Mouse (Mus musculus): ENCODE results near the gene Coro1b. TPM values are rescaled to one million over a fixed set of nuclear protein-coding genes. Genes with fewer than 3 reads are reported as not detected.

Gene Coro1b
- polyA plus RNA-seq, 1 experiment from 2014 or later = 164 TPM

DNA sequence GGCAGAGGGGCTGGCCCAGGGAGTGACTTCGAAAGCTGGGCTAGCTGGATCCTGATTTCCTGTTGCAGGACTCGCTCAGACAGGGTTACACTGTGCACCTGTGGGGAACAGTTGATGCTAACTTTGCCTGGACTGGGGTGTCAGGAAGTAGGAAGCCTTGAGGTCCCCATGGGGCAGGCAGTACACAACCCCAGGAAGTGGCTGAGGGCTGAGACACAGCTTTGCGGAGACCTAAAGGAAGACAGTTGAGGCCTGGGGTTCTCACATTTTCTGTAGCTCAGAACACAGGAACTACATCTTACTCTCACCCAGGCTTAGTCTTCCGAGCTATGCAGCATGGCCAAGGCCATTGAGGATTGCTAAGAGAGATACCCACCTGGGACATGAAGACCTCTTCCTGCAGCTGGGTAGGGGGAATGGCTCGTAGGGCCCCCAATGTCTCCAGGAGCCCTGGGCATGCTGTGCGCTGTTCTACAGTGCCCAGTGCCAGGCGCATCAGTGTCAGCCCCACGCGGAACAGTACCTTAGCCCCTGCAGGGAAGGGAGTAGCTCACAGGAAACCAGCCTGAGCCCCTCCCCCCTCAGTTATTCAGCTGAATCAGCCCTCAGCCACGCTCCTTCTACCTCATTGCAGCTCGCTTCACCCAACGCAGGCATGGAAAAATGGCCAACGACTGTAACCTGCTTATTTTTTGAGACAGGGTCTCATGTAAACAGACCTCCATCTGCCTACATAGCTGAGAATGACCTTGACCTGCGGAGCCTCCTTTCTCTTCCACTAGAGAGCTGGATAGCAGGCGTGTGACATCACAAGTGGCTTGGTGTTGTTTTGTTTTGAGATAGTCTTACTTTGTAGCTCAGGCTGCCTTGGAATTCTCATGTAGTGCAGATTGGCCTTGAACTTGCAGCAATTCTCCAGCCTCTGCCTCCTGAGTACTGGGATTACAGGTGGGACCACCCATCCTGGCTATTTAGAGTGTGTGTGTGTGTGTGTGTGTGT lies 36.9 kb downstream of the Coro1b start:
- no peak; the same call in 1 of the 2 replicates for ATAC-seq (replicated peaks; ENCODE audit: low FRiP score, low read depth)
- no peaks in the 10 kb centered on the region for H3K27me3 ChIP-seq (ENCODE audit: insufficient read depth, low read length)
- H3K36me3 ChIP-seq (ENCODE audit: insufficient read depth, low read length) = no peaks in the 10 kb centered on the region
- H3K4me3 ChIP-seq (replicated peaks; ENCODE audit: low read depth, low read length) = no peak overlapping the region
- TF ChIP-seq CTCF (IDR thresholded peaks at IDR 0.05; ENCODE audit: low read depth) = no peak
- peak overlapping the region; percentile 14; the same call in 1 of the 2 replicates for H3K9ac ChIP-seq (ENCODE audit: low read depth, low read length)
- 41% methylated on average over 15 of the region's 15 CpGs for WGBS
- peaks cover 9% of the 10 kb centered on the region for H3K4me1 ChIP-seq (replicated peaks; ENCODE audit: insufficient read depth, low read length)
- no peak overlapping the region for H3K4me2 ChIP-seq (ENCODE audit: low read length)
- DNase-seq (ENCODE audit: low spot score) = no peak
- no peaks in the 10 kb centered on the region for H3K9me3 ChIP-seq (replicated peaks; ENCODE audit: low read length)
- peak overlapping the region; percentile 63; the same call in 1 of the 2 replicates for H3K27ac ChIP-seq

DNA sequence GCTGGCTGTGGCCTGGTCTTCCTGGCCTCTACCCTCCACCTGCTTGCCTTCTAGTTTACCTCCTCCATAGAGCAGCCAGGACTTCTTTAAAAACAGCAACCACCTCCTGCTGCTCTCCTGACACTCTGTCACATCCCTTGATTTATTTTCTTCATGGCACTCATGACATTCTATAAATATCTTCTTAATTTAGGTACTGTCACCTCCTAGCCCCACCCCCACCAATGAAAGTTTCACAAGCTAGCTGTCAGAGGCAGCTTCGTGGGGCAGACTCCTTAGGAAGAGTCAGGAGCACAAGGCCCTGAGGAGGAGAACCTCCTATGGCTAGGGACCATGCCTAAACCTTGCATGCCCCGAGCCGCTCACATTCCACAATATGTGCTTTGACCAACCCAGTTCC lies 38.9 kb downstream of the Coro1b start:
- no peak overlapping the region for H3K9ac ChIP-seq (ENCODE audit: low read depth, low read length)
- no peak for TF ChIP-seq CTCF (IDR thresholded peaks at IDR 0.05; ENCODE audit: low read depth)
- ATAC-seq (replicated peaks; ENCODE audit: low FRiP score, low read depth) = no peak
- H3K27ac ChIP-seq = no peak overlapping the region
- WGBS = 63% methylated on average over 3 of the region's 3 CpGs
- no peaks in the 10 kb centered on the region for H3K36me3 ChIP-seq (ENCODE audit: insufficient read depth, low read length)
- peaks cover 22% of the 10 kb centered on the region for H3K4me1 ChIP-seq (replicated peaks; ENCODE audit: insufficient read depth, low read length)
- no peak overlapping the region for H3K4me2 ChIP-seq (ENCODE audit: low read length)
- H3K4me3 ChIP-seq (replicated peaks; ENCODE audit: low read depth, low read length) = no peak overlapping the region
- no peaks in the 10 kb centered on the region for H3K27me3 ChIP-seq (ENCODE audit: insufficient read depth, low read length)
- no peaks in the 10 kb centered on the region for H3K9me3 ChIP-seq (replicated peaks; ENCODE audit: low read length)
- no peak for DNase-seq (ENCODE audit: low spot score)

DNA sequence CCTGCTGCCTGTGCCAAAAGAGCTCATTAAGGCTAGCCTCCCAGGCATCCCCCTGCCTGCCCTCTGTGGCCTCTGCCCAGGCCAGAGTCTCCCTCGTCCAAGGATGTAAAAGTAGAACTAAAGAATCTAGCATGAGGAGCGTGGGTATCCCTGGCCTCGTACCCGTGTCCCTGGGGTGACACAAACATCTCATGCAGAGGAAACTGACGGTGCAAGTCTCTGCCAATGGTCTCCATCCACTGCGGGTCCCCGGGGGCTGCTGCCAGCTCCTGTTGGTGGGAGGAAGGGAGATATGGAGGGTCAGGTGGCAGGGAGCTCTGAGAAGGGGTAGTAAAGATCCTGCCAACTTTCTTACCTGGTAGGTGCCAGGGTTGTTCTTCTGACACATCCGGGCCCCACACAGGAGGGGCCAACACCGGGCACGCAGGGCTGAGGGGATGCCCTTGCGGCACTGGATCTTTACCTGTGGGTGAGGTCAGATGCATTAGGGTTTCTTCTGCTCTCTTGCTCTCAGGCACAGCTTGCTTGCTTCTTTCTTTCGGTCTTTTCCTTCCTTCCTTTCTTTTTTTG lies 40.7 kb downstream of the Coro1b start:
- Histone ChIP-seq H3K9ac (ENCODE audit: low read depth, low read length) (no peak overlapping the region), H3K27me3 (ENCODE audit: insufficient read depth, low read length) (no peaks in the 10 kb centered on the region), H3K4me3 (replicated peaks; ENCODE audit: low read depth, low read length) (no peak overlapping the region), H3K9me3 (replicated peaks; ENCODE audit: low read length) (no peaks in the 10 kb centered on the region), H3K4me1 (replicated peaks; ENCODE audit: insufficient read depth, low read length) (peaks cover 28% of the 10 kb centered on the region), H3K36me3 (ENCODE audit: insufficient read depth, low read length) (peaks cover 4% of the 10 kb centered on the region), H3K27ac (no peak overlapping the region), H3K4me2 (ENCODE audit: low read length) (no peak overlapping the region)
- ATAC-seq (replicated peaks; ENCODE audit: low FRiP score, low read depth) = no peak
- DNase-seq (ENCODE audit: low spot score) = no peak
- no peak for TF ChIP-seq CTCF (IDR thresholded peaks at IDR 0.05; ENCODE audit: low read depth)
- 90% methylated on average over 12 of the region's 12 CpGs for WGBS

DNA sequence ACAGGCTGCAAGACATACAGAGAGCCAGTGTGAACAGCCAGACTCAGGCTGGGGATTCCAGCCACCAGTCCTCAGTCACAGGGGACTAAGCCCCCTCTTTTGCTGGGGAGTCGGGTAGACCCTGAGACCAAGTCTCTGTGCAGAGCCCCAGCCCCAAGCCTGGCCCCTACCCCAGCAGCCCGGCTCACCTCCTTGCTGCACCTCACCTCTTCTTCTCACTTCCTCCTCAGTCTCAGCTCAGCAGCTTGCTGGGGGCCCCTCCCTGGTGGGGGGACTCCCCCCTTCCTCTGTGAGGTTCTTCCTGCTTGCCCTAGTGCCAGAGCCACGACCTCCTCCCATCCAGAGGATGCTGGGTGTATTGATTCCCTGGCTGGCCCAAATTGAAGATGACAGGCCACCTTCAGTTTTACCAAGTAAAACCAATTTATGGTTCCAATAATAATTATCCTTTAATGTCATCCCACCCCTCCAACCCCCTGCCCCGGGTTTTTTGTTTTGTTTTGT lies 42.5 kb downstream of the Coro1b start, which contains the start of gene Tbc1d10c:
Gene Tbc1d10c (minus strand): TSS at position 454 of the 504 bp plus-strand sequence.
- peak within 1 kb of the TSS; percentile 98 for H3K27ac ChIP-seq
- H3K36me3 ChIP-seq (ENCODE audit: insufficient read depth, low read length) = peaks cover 20% of the 10 kb centered on the region
- H3K4me3 ChIP-seq (replicated peaks; ENCODE audit: low read depth, low read length) = peak within 1 kb of the TSS; percentile 94
- H3K9me3 ChIP-seq (replicated peaks; ENCODE audit: low read length) = no peaks in the 10 kb centered on the region
- TF ChIP-seq CTCF (IDR thresholded peaks at IDR 0.05; ENCODE audit: low read depth) = no peak
- peak within 1 kb of the TSS; percentile 83 for H3K4me2 ChIP-seq (ENCODE audit: low read length)
- no peaks in the 10 kb centered on the region for H3K27me3 ChIP-seq (ENCODE audit: insufficient read depth, low read length)
- H3K9ac ChIP-seq (ENCODE audit: low read depth, low read length) = peak within 1 kb of the TSS; percentile 99
- 25% methylated on average over 4 of the region's 4 CpGs for WGBS
- DNase-seq (ENCODE audit: low spot score) = no peak
- no peak for ATAC-seq (replicated peaks; ENCODE audit: low FRiP score, low read depth)
- H3K4me1 ChIP-seq (replicated peaks; ENCODE audit: insufficient read depth, low read length) = peaks cover 18% of the 10 kb centered on the region

DNA sequence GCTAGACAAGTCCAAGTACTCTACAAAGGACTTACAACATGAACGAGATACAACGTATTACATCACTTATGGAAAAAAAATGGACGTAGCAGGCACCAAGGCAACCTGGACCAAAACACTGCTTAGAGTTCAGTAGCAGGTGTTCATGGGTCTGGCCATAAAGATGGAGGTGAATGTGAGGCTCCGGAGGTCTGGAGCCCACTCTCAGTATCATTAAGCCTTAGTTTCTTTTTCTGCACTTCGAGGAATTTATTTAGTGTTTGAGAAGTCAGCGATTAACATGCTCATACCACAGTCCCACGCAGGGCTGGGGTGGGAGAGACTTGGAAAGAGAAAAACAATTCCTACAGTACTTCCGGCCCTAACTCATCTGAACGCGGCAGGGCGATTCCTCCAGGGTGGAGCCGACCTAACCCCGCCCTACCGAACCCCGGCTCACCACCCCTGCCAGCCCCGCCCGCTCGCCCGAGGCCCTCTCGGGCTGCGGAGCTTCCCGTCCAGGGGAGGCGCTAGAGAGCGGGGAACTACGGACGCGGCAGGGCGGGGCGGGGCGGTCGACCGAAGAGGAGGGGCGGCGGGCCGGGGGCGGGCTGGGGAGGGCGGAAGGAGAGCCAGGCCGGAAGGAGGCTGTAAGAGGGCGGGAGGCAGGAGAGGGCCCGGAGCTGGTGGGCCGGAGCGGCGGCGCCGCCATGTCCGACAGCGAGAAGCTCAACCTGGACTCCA lies 43.3 kb downstream of the Coro1b start, which contains the start of gene Ppp1ca:
Gene Ppp1ca (plus strand): TSS at position 538 of the 723 bp plus-strand sequence.
- ATAC-seq (replicated peaks; ENCODE audit: low FRiP score, low read depth) (peak; percentile 92), DNase-seq (ENCODE audit: low spot score) (peak; percentile 98)
- peak within 1 kb of the TSS; percentile 94 for H3K4me3 ChIP-seq (replicated peaks; ENCODE audit: low read depth, low read length)
- peak within 1 kb of the TSS; percentile 98 for H3K27ac ChIP-seq
- TF ChIP-seq CTCF (IDR thresholded peaks at IDR 0.05; ENCODE audit: low read depth) = peak; percentile 82
- WGBS = 3% methylated on average over 46 of the region's 47 CpGs
- H3K9ac ChIP-seq (ENCODE audit: low read depth, low read length) = peak within 1 kb of the TSS; percentile 99
- H3K4me1 ChIP-seq (replicated peaks; ENCODE audit: insufficient read depth, low read length) = peaks cover 21% of the 10 kb centered on the region
- H3K27me3 ChIP-seq (ENCODE audit: insufficient read depth, low read length) = no peaks in the 10 kb centered on the region
- peaks cover 24% of the 10 kb centered on the region for H3K36me3 ChIP-seq (ENCODE audit: insufficient read depth, low read length)
- H3K9me3 ChIP-seq (replicated peaks; ENCODE audit: low read length) = no peaks in the 10 kb centered on the region
- H3K4me2 ChIP-seq (ENCODE audit: low read length) = peak within 1 kb of the TSS; percentile 83
